Mouse (Mus musculus): ENCODE data around the gene Bahcc1. TPM values are rescaled to one million over a fixed set of nuclear protein-coding genes. Genes with fewer than 3 reads are reported as not detected.

The Bahcc1 gene
- total and polyA plus RNA-seq, 2 experiments from 2014 or later, result 3.5 to 13.1 TPM

DNA sequence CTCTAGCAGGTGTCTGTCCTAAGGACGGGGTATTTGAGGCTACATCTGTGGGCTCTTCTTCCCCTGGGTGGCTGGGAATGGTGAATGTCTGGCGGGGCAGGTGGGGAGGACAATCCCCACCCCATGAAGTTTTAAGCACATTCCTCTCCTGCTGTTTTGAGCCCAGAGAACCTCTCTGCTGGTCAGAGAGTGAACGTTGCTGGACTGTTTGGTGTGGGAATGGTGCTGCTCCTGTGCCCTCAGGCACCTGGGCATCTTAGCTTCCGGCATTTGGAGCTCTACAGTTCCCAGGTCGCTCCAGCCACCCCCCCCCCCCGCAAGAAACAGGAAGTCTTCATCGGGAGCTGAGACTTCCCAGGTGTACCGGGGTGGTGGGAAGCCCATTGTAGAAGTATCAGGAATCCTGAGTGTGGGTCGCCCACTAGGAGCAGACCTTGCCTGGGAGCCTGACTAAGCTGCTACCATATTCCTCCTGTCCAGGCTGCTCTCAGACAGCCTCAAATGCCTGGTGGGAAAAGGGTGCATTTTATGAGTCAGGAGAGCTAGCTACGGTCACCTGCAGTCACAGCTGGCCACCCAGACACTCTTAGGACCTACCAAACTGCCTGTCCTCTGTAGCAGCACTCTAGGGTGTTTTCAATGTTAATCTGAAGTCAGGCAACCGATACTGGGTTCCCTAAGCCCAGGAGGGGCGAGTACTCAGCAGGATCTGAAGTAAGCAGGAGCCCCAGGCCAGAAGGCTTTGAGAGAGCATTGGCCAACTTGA, 73.8 kb downstream of the Bahcc1 start:
- 70% methylated on average over 12 of the region's 12 CpGs for WGBS
- Histone ChIP-seq H3K9ac (replicated peaks; ENCODE audit: low read depth, low read length) (no peak overlapping the region), H3K4me3 (ENCODE audit: low read depth, low read length) (no peak overlapping the region), H3K36me3 (replicated peaks; ENCODE audit: control insufficient read depth, insufficient read depth, low read length) (no peaks in the 10 kb centered on the region), H3K9me3 (replicated peaks; ENCODE audit: control insufficient read depth, low read length) (no peaks in the 10 kb centered on the region), H3K27me3 (ENCODE audit: control insufficient read depth, insufficient read depth, low read length) (no peaks in the 10 kb centered on the region), H3K4me1 (ENCODE audit: control insufficient read depth, insufficient read depth) (peaks cover 23% of the 10 kb centered on the region), H3K4me2 (ENCODE audit: low read depth, low read length) (no peak overlapping the region), H3K27ac (ENCODE audit: low read depth) (no peak overlapping the region)
- DNase-seq (ENCODE audit: low spot score) (no peak), ATAC-seq (ENCODE audit: insufficient read depth, low read depth) (no peak)
- no peak for TF ChIP-seq CTCF (IDR thresholded peaks at IDR 0.05; ENCODE audit: low read depth)

DNA sequence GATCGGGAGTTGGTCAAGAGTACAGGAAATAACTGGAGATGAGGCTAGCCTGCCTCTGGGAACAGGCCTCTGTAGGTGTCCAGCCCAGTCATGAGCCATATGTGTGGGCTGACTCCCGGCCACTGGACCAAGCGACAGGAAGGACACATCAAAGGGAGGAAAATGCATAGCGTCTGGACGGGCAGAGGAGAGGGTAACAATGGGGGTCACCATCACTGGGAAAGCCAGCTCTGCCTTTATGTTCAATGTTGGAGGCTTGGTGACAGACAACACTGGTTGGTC, 74.3 kb downstream of the Bahcc1 start:
- Histone ChIP-seq H3K27ac (ENCODE audit: low read depth) (no peak overlapping the region), H3K27me3 (ENCODE audit: control insufficient read depth, insufficient read depth, low read length) (no peaks in the 10 kb centered on the region), H3K4me2 (ENCODE audit: low read depth, low read length) (no peak overlapping the region), H3K36me3 (replicated peaks; ENCODE audit: control insufficient read depth, insufficient read depth, low read length) (no peaks in the 10 kb centered on the region), H3K9me3 (replicated peaks; ENCODE audit: control insufficient read depth, low read length) (no peaks in the 10 kb centered on the region), H3K4me1 (ENCODE audit: control insufficient read depth, insufficient read depth) (peaks cover 24% of the 10 kb centered on the region), H3K4me3 (ENCODE audit: low read depth, low read length) (no peak overlapping the region), H3K9ac (replicated peaks; ENCODE audit: low read depth, low read length) (no peak overlapping the region)
- no peak for DNase-seq (ENCODE audit: low spot score)
- ATAC-seq (ENCODE audit: insufficient read depth, low read depth), result no peak
- TF ChIP-seq EP300 (IDR thresholded peaks at IDR 0.05; ENCODE audit: low read depth) (no peak), CTCF (IDR thresholded peaks at IDR 0.05; ENCODE audit: low read depth) (no peak)
- 36% methylated on average over 5 of the region's 5 CpGs for WGBS

DNA sequence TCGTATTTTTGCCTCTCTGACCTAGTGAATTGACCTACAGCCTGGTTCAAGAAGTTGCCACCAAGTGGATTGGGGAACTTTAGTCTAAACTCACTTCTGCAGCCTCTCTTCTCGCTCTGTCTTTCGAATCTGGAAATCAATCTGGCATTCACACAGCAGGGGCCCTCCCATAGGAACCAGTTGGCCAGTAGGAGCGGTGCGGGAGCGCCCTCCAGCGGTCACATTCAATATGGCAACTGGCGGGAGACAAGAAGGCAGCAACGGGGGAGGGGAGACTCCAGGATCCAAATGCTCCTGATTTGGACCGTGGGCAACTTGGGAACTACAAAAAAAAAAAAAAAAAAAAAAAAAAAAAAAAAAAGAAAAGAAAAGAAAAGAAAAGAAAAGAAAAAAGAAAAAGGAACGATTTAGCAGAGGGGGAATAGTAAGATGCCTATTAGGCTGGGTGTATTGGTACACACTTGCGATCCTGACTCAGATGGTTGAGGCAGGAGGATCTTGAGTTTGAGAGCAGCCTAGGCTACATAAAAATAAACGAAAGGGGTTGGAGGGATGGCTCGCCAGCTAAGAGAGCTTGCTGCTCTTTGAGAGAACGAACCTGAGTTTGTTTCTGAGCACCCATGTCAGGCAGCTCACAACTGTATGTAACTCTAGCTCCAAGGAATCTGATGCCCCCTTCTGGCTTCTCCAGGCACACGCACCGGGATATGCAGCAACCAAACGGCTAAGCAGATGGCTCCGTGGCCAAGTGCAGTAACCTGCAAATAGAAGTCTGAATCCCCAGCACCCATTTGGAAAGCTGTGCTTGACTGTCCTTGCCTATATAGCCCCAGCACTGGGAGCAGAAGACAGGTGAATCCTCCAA, 75.1 kb downstream of the Bahcc1 start:
- 8% methylated on average over 19 of the region's 19 CpGs for WGBS
- Histone ChIP-seq H3K4me1 (ENCODE audit: control insufficient read depth, insufficient read depth) (peaks cover 24% of the 10 kb centered on the region), H3K4me2 (ENCODE audit: low read depth, low read length) (no peak overlapping the region), H3K27ac (ENCODE audit: low read depth) (no peak overlapping the region), H3K4me3 (ENCODE audit: low read depth, low read length) (no peak overlapping the region), H3K36me3 (replicated peaks; ENCODE audit: control insufficient read depth, insufficient read depth, low read length) (no peaks in the 10 kb centered on the region), H3K27me3 (ENCODE audit: control insufficient read depth, insufficient read depth, low read length) (no peaks in the 10 kb centered on the region), H3K9ac (replicated peaks; ENCODE audit: low read depth, low read length) (no peak overlapping the region), H3K9me3 (replicated peaks; ENCODE audit: control insufficient read depth, low read length) (no peaks in the 10 kb centered on the region)
- peak; percentile 90 for DNase-seq (ENCODE audit: low spot score)
- ATAC-seq (ENCODE audit: insufficient read depth, low read depth), result 0 out of 2 replicates have a peak, but pooled peaks have one; percentile 4
- peak; percentile 97 for TF ChIP-seq CTCF (IDR thresholded peaks at IDR 0.05; ENCODE audit: low read depth)
- TF ChIP-seq EP300 (IDR thresholded peaks at IDR 0.05; ENCODE audit: low read depth), result no peak

DNA sequence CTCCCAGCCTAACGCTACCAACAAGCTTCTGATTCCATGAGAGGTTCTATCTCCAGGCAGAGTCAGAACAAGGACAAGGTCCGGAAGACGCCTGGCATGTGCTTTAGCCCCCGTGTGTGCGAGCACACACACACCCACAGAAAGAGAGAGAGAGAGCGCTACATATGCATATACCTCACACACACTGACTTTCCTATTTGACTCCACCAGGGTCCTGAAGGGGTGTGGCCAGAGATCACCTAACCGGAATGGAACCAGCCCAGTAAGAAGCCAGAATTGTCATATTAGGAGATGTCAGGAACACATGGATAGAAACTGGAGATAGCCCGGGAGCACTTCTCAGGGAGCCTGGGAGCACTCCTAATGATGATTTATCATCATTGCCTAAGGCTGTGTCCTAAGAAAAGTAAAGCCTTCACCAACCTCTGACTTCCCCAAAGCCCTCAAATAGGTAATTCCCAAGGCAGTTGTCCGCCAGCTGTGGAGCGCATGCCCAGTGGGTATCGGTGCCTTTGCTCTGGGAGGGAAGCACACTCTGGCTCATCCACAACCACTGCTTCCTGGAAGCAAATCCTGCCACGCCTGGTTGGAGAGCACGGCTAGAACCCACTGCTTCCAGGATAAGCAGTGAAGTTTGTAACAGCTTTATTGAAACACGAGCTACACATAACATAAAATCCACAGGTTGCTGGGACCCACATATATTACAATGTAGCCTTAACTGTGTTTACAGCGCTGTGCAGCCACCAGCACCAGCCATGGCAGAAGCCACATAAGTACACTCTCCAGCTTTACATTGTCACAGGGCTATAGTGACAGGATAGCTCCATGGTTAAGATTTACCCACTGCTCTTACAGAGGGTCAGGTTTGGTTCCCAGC, 75.9 kb downstream of the Bahcc1 start:
- DNase-seq (ENCODE audit: low spot score), result no peak
- Histone ChIP-seq H3K4me2 (ENCODE audit: low read depth, low read length) (no peak overlapping the region), H3K27me3 (ENCODE audit: control insufficient read depth, insufficient read depth, low read length) (no peaks in the 10 kb centered on the region), H3K4me1 (ENCODE audit: control insufficient read depth, insufficient read depth) (peaks cover 24% of the 10 kb centered on the region), H3K36me3 (replicated peaks; ENCODE audit: control insufficient read depth, insufficient read depth, low read length) (no peaks in the 10 kb centered on the region), H3K9ac (replicated peaks; ENCODE audit: low read depth, low read length) (no peak overlapping the region), H3K9me3 (replicated peaks; ENCODE audit: control insufficient read depth, low read length) (no peaks in the 10 kb centered on the region), H3K4me3 (ENCODE audit: low read depth, low read length) (no peak overlapping the region), H3K27ac (ENCODE audit: low read depth) (no peak overlapping the region)
- WGBS, result 60% methylated on average over 15 of the region's 15 CpGs
- TF ChIP-seq EP300 (IDR thresholded peaks at IDR 0.05; ENCODE audit: low read depth) (no peak), CTCF (IDR thresholded peaks at IDR 0.05; ENCODE audit: low read depth) (no peak)
- ATAC-seq (ENCODE audit: insufficient read depth, low read depth), result no peak

DNA sequence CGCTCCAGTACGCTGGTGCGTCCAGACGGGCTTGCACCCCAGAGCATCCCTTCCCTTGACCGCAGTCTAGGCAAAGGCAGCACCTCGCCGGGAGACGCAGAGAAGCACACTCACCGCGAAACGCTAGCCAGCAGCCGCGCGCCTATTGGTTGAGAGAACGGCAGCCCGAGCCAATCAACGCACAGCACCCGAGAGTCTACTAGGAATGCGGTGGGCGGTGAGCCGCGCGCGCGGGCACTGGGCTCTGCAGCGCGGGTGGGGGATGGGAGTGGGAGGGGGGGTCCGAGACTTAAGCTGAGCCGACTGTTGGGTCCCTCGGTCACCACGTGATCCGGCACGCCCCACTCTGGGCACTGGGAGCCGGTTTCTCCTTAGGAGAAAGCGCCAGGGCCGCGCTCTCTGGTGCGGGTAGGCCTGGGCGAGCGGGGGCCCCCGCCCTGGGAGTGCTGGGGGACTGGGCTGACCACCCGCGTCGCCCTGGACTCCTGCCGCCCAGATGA, 78.1 kb downstream of the Bahcc1 start:
- ATAC-seq (ENCODE audit: insufficient read depth, low read depth), result peak; percentile 87

More for the DNA sequence above, 78.1 kb downstream of the Bahcc1 start:
- Histone ChIP-seq H3K4me1 (ENCODE audit: control insufficient read depth, insufficient read depth) (peaks cover 23% of the 10 kb centered on the region), H3K4me2 (ENCODE audit: low read depth, low read length) (peak overlapping the region; percentile 78), H3K9me3 (replicated peaks; ENCODE audit: control insufficient read depth, low read length) (no peaks in the 10 kb centered on the region), H3K36me3 (replicated peaks; ENCODE audit: control insufficient read depth, insufficient read depth, low read length) (no peaks in the 10 kb centered on the region), H3K4me3 (ENCODE audit: low read depth, low read length) (peak overlapping the region; percentile 47), H3K27ac (ENCODE audit: low read depth) (peak overlapping the region; percentile 86), H3K27me3 (ENCODE audit: control insufficient read depth, insufficient read depth, low read length) (no peaks in the 10 kb centered on the region), H3K9ac (replicated peaks; ENCODE audit: low read depth, low read length) (peak overlapping the region; percentile 55)
- TF ChIP-seq EP300 (IDR thresholded peaks at IDR 0.05; ENCODE audit: low read depth) (peak; percentile 59; the same call in 1 of the 2 replicates), CTCF (IDR thresholded peaks at IDR 0.05; ENCODE audit: low read depth) (no peak)
- 2% methylated on average over 45 of the region's 45 CpGs for WGBS
- DNase-seq (ENCODE audit: low spot score), result peak; percentile 92
